Mouse (Mus musculus) bone marrow, adult 2 months (tissue): ENCODE measurements around the gene Rgs9.

Source experiments
- CTCF ChIP-seq: fragments of 200-500 bp; IDR thresholded peaks from 2 replicates; pipeline ENCODE4 v1.5.1; 2011; ENCODE audit warnings: low read length, control low read depth; ENCODE audit not compliant: control insufficient read depth, insufficient read depth
- POLR2A ChIP-seq: fragments of 200-500 bp; IDR thresholded peaks from 2 replicates; pipeline ENCODE4 v1.6.1; 2011; ENCODE audit warnings: low read depth, mild to moderate bottlenecking, control low read depth, low read length, borderline replicate concordance; ENCODE audit not compliant: control insufficient read depth

GRCm38 (mm10) chr11:109258941-109259910 is 38.7 kb downstream of the Rgs9 start:
- no peak for TF ChIP-seq POLR2A
- no peak for TF ChIP-seq CTCF
